Mouse (Mus musculus) gastrocnemius, postnatal 4 days (tissue): ENCODE data around the gene Kifc5b. TPM values are rescaled to one million over a fixed set of nuclear protein-coding genes. Genes with fewer than 3 reads are reported as not detected.
A peak's percentile ranks its signal among the peaks of the same experiment; 100 is the strongest.
"Not testable (repeated sequence)": the region's sequence is repeated elsewhere in the genome, so short reads cannot be mapped to it uniquely, and the experiment has no call there.

Source experiments
- DNase-seq, 2 experiments: peaks; one replicate each; pipeline ENCODE4 v3.0.0; 2021 to 2022; ENCODE audit warnings: low spot score in 2 of 2, mixed read lengths in 2 of 2
- total RNA-seq, 2 experiments: library from RNA; stranded (reverse); gene quantifications; 2 replicates each; pipeline ENCODE4 v1.2.3; 2021

Gene Kifc5b
- total RNA-seq, 2 experiments from 2014 or later, result 6.1 to 8.5 TPM

GRCm38 (mm10) chr17:26918343-26918742 is 1.5 kb downstream of the Kifc5b start:
- DNase-seq, result no peak

GRCm38 (mm10) chr17:26919516-26919915 is 2.6 kb downstream of the Kifc5b start:
- not testable (repeated sequence) for DNase-seq

GRCm38 (mm10) chr17:26922368-26922767 is 5.5 kb downstream of the Kifc5b start:
- not testable (repeated sequence) for DNase-seq

GRCm38 (mm10) chr17:26925414-26925813 is 8.5 kb downstream of the Kifc5b start:
- DNase-seq, result not testable (repeated sequence)

GRCm38 (mm10) chr17:26931795-26932194 is 14.9 kb downstream of the Kifc5b start:
- not testable (repeated sequence) for DNase-seq

- peak; percentile 93 to 96 for DNase-seq
These were observed 16.0 kb downstream of the Kifc5b start, which contains the start of gene Phf1 for GRCm38 (mm10) chr17:26932839-26933398. Gene Phf1, plus strand, starts transcription at chr17:26933052.

GRCm38 (mm10) chr17:26933419-26933818 is 16.5 kb downstream of the Kifc5b start:
- peak in 1 of 2 experiments; percentile 14 for DNase-seq

- no peak for DNase-seq
These were observed 17.3 kb downstream of the Kifc5b start for GRCm38 (mm10) chr17:26933885-26934827.

GRCm38 (mm10) chr17:26935027-26935426 is 18.1 kb downstream of the Kifc5b start:
- DNase-seq, result no peak

GRCm38 (mm10) chr17:26936453-26936852 is 19.6 kb downstream of the Kifc5b start:
- DNase-seq, result no peak

- DNase-seq, result no peak
These were observed 20.2 kb downstream of the Kifc5b start for GRCm38 (mm10) chr17:26936921-26937695.

GRCm38 (mm10) chr17:26937883-26938695 is 21.2 kb downstream of the Kifc5b start:
- DNase-seq, result no peak

GRCm38 (mm10) chr17:26938731-26939130 is 21.8 kb downstream of the Kifc5b start:
- DNase-seq, result no peak

GRCm38 (mm10) chr17:26939178-26939972 is 22.5 kb downstream of the Kifc5b start, which contains the start of gene Cuta:
Gene Cuta, minus strand, starts transcription at chr17:26939569.
- peak; percentile 94 to 99 for DNase-seq

- no peak for DNase-seq
These were observed 23.0 kb downstream of the Kifc5b start for GRCm38 (mm10) chr17:26939973-26940300.

- DNase-seq, result peak in 1 of 2 experiments; percentile 58
These were observed 24.3 kb downstream of the Kifc5b start, which contains the start of gene Syngap1 for GRCm38 (mm10) chr17:26941031-26941789. Gene Syngap1, plus strand, starts transcription at chr17:26941253.

- DNase-seq, result no peak
These were observed 25.1 kb downstream of the Kifc5b start for GRCm38 (mm10) chr17:26941841-26942570.

- no peak for DNase-seq
These were observed 29.1 kb downstream of the Kifc5b start for GRCm38 (mm10) chr17:26945824-26946495.
